Comparison of ENCODE assay signal across 9 mouse cellular contexts in genomic region chr3:27467505-27468020, GRCm38 (mm10).
DNase-seq lines count a peak whose midpoint lies in the region; ATAC-seq and TF ChIP-seq lines count a peak whose summit lies in the region.
"Had no signal": no experiment of that assay in that cellular context is flagged by ENCODE, and none has a peak within 500 bp of the region (broad histone marks: within the 10 kb centered on the region; RNA-seq: fewer than 3 reads in every experiment).

No protein-coding gene starts in this region.

- peaks cover 7% of the 10 kb centered on the region; the same call in 1 of the 2 replicates for H3K36me3 ChIP-seq in heart, embryonic 16.5 days (ENCODE audit: control insufficient read depth, insufficient read depth)

- peak; percentile 49 for DNase-seq in gastrocnemius, adult 2 months
- no peak for DNase-seq in gastrocnemius, postnatal 4 days (ENCODE audit: low spot score in 2 of 2)
- DNase-seq in lung, adult 2 months = no peak
- DNase-seq in lung, adult 18-20 months = no peak
- DNase-seq in thymus, postnatal 0 days (ENCODE audit: low spot score) = peak; percentile 50
- DNase-seq in adrenal gland, adult (ENCODE audit: inconsistent age in 2 of 2, low spot score in 1 of 2) = no peak

- no peak for ATAC-seq in heart, embryonic 16.5 days (replicated peaks; ENCODE audit: extremely low read depth, insufficient read depth, low FRiP score)
- ATAC-seq in erythroblast, adult 5-6 weeks (replicated peaks; ENCODE audit: low FRiP score, poor library complexity, severe bottlenecking) = no peak; the same call in 1 of the 2 replicates
- ATAC-seq: Patski had no signal

- H3K9me3 ChIP-seq in heart, embryonic 16.5 days (replicated peaks; ENCODE audit: control insufficient read depth, low read length) = no peaks in the 10 kb centered on the region

- 74% methylated on average over 11 of the region's 11 CpGs for WGBS in lung, adult 2 months
- 58% methylated on average over 11 of the region's 11 CpGs for WGBS in heart, embryonic 16.5 days

- H3K4me1 ChIP-seq in lung, adult 2 months (ENCODE audit: control insufficient read depth, insufficient read depth, low read length) = 0 out of 2 replicates have a peak, but pooled peaks cover 3% of the 10 kb centered on the region
- H3K4me1 ChIP-seq in heart, embryonic 16.5 days (ENCODE audit: control insufficient read depth, insufficient read depth, low read length) = peaks cover 32% of the 10 kb centered on the region

- H3K4me3 ChIP-seq in gastrocnemius, adult 2 months = no peak overlapping the region
- H3K4me3 ChIP-seq in lung, adult 2 months (replicated peaks; ENCODE audit: extremely low read depth, low read depth, low read length) = no peak overlapping the region
- no peak overlapping the region for H3K4me3 ChIP-seq in heart, embryonic 16.5 days (ENCODE audit: low read length)

- intact Hi-C loops in gastrocnemius, adult 2 months (cut with DNase I) = loop anchor here (5.0 to 10.0 kb wide), 5 partner anchors 123 to 637 kb away; no protein-coding TSS in a partner anchor

- TF ChIP-seq POLR2A in lung, adult 2 months (IDR thresholded peaks at IDR 0.05; ENCODE audit: borderline replicate concordance, extremely low read depth, low read depth, low read length) = no peak

- H3K9ac ChIP-seq in heart, embryonic 16.5 days (ENCODE audit: low read length) = no peak overlapping the region

- H3K27me3 ChIP-seq in heart, embryonic 16.5 days (ENCODE audit: control insufficient read depth, insufficient read depth, low read length) = no peaks in the 10 kb centered on the region
- H3K27me3 ChIP-seq: Patski had no signal

- TF ChIP-seq CTCF in gastrocnemius, adult 2 months (IDR thresholded peaks at IDR 0.05) = peak; percentile 44
- TF ChIP-seq CTCF in lung, adult 2 months (IDR thresholded peaks at IDR 0.05; ENCODE audit: insufficient read depth, low read length) = peak; percentile 40; the same call in 1 of the 2 replicates

- H3K27ac ChIP-seq in gastrocnemius, adult 2 months = no peak overlapping the region
- peak overlapping the region; percentile 84 for H3K27ac ChIP-seq in heart, embryonic 16.5 days (ENCODE audit: low read length)

- H3K4me2 ChIP-seq in heart, embryonic 16.5 days (ENCODE audit: low read depth, low read length) = no peak overlapping the region

Comparison
In these comparisons a context has a peak if more than half of its experiments do, and no peak if none do; other contexts are left out.
1. DNase-seq: peak in gastrocnemius, adult 2 months (single experiment) and thymus, postnatal 0 days (single experiment); none in gastrocnemius, postnatal 4 days (0 of 2), lung, adult 2 months (single experiment), lung, adult 18-20 months (0 of 2) and adrenal gland, adult (0 of 2).